ENCODE assay signal across 8 mouse cellular contexts in genomic region chr10:80797186-80798149, GRCm38 (mm10). TPM values are rescaled to one million over a fixed set of nuclear protein-coding genes. Genes with fewer than 3 reads are reported as not detected.
DNase-seq lines count a peak whose midpoint lies in the region; ATAC-seq and TF ChIP-seq lines count a peak whose summit lies in the region.

No protein-coding gene starts in this region.

- TF ChIP-seq CTCF in bone marrow, adult 2 months (IDR thresholded peaks at IDR 0.05; ENCODE audit: control insufficient read depth, insufficient read depth, low read length), result no peak
- 0 out of 2 replicates have a peak, but pooled peaks have one; percentile 16 for TF ChIP-seq CTCF in small intestine, adult 2 months (IDR thresholded peaks at IDR 0.05; ENCODE audit: extremely low read depth, insufficient read length, insufficient replicate concordance, low read depth, low read length)

- H3K9me3 ChIP-seq in kidney, embryonic 15.5 days (replicated peaks), result no peaks in the 10 kb centered on the region
- no peaks in the 10 kb centered on the region for H3K9me3 ChIP-seq in forebrain, embryonic 16.5 days (ENCODE audit: control insufficient read depth, low read length)
- H3K9me3 ChIP-seq in liver, embryonic 13.5 days (replicated peaks), result no peaks in the 10 kb centered on the region

- H3K27me3 ChIP-seq in kidney, embryonic 15.5 days, result no peaks in the 10 kb centered on the region
- no peaks in the 10 kb centered on the region for H3K27me3 ChIP-seq in forebrain, embryonic 16.5 days (replicated peaks; ENCODE audit: control insufficient read depth, insufficient read depth, low read length)
- H3K27me3 ChIP-seq in liver, embryonic 13.5 days, result no peaks in the 10 kb centered on the region
- no peaks in the 10 kb centered on the region for H3K27me3 ChIP-seq in small intestine, adult 2 months (ENCODE audit: control insufficient read depth, insufficient read depth, low read length)

- TF ChIP-seq POLR2A in bone marrow, adult 2 months (IDR thresholded peaks at IDR 0.05; ENCODE audit: borderline replicate concordance, control insufficient read depth, low read depth, low read length), result no peak
- TF ChIP-seq POLR2A in small intestine, adult 2 months (IDR thresholded peaks at IDR 0.05; ENCODE audit: low read depth, low read length), result no peak

- 2% methylated on average over 59 of the region's 59 CpGs for WGBS in kidney, embryonic 15.5 days
- 2% methylated on average over 59 of the region's 59 CpGs for WGBS in bone marrow, adult 2 months
- 2% methylated on average over 55 of the region's 59 CpGs for WGBS in forebrain, embryonic 16.5 days
- WGBS in liver, embryonic 13.5 days (ENCODE audit: insufficient replicate concordance), result 2% methylated on average over 59 of the region's 59 CpGs
- 1% methylated on average over 59 of the region's 59 CpGs for WGBS in small intestine, adult 2 months

- H3K27ac ChIP-seq in kidney, embryonic 15.5 days, result peak overlapping the region; percentile 99
- peak overlapping the region; percentile 98 for H3K27ac ChIP-seq in bone marrow, adult 2 months (ENCODE audit: control insufficient read depth, insufficient read depth, low read depth, low read length, poor library complexity)
- H3K27ac ChIP-seq in forebrain, embryonic 16.5 days (ENCODE audit: low read length), result peak overlapping the region; percentile 97
- peak overlapping the region; percentile 92 for H3K27ac ChIP-seq in liver, embryonic 13.5 days
- H3K27ac ChIP-seq in small intestine, adult 2 months (ENCODE audit: insufficient read depth, low read depth, low read length), result peak overlapping the region; percentile 95

- H3K9ac ChIP-seq in kidney, embryonic 15.5 days, result peak overlapping the region; percentile 95
- H3K9ac ChIP-seq in forebrain, embryonic 16.5 days (replicated peaks; ENCODE audit: low read depth, low read length), result peak overlapping the region; percentile 96
- peak overlapping the region; percentile 95 for H3K9ac ChIP-seq in liver, embryonic 13.5 days

- peaks cover 33% of the 10 kb centered on the region for H3K4me1 ChIP-seq in kidney, embryonic 15.5 days
- H3K4me1 ChIP-seq in bone marrow, adult 2 months (ENCODE audit: control insufficient read depth, insufficient read depth, low read length), result peaks cover 2% of the 10 kb centered on the region; the same call in 1 of the 2 replicates
- H3K4me1 ChIP-seq in forebrain, embryonic 16.5 days (replicated peaks; ENCODE audit: control insufficient read depth, insufficient read depth, low read length), result peaks cover 24% of the 10 kb centered on the region
- H3K4me1 ChIP-seq in liver, embryonic 13.5 days (replicated peaks), result peaks cover 48% of the 10 kb centered on the region
- peaks cover 7% of the 10 kb centered on the region for H3K4me1 ChIP-seq in small intestine, adult 2 months (ENCODE audit: control insufficient read depth, insufficient read depth, insufficient read length, low read length)

- peak overlapping the region; percentile 74 for H3K4me3 ChIP-seq in kidney, embryonic 15.5 days (replicated peaks)
- peak overlapping the region; percentile 78 for H3K4me3 ChIP-seq in bone marrow, adult 2 months (replicated peaks; ENCODE audit: control insufficient read depth, low read depth, low read length)
- H3K4me3 ChIP-seq in forebrain, embryonic 16.5 days (replicated peaks; ENCODE audit: low read length), result peak overlapping the region; percentile 92
- H3K4me3 ChIP-seq in liver, embryonic 13.5 days (replicated peaks), result peak overlapping the region; percentile 90
- H3K4me3 ChIP-seq in small intestine, adult 2 months (ENCODE audit: low read depth, low read length), result peak overlapping the region; percentile 81

- no peak for DNase-seq in kidney, adult 11 months
- DNase-seq in liver, embryonic 13.5 days, result no peak
- no peak for DNase-seq in frontal cortex, postnatal 36 days (ENCODE audit: low spot score in 2 of 2)
- DNase-seq in cerebellum, adult 11 months, result no peak

- H3K4me2 ChIP-seq in kidney, embryonic 15.5 days, result peak overlapping the region; percentile 76
- H3K4me2 ChIP-seq in forebrain, embryonic 16.5 days (ENCODE audit: low read length), result peak overlapping the region; percentile 68
- peak overlapping the region; percentile 78 for H3K4me2 ChIP-seq in liver, embryonic 13.5 days

- peak; percentile 76 for ATAC-seq in kidney, embryonic 15.5 days (replicated peaks; ENCODE audit: low FRiP score)
- peak; percentile 70 for ATAC-seq in forebrain, embryonic 16.5 days
- ATAC-seq in liver, embryonic 13.5 days (ENCODE audit: low read depth), result peak; percentile 59

- peaks cover 68% of the 10 kb centered on the region for H3K36me3 ChIP-seq in kidney, embryonic 15.5 days
- peaks cover 19% of the 10 kb centered on the region; the same call in 1 of the 2 replicates for H3K36me3 ChIP-seq in forebrain, embryonic 16.5 days (ENCODE audit: control insufficient read depth, insufficient read depth)
- H3K36me3 ChIP-seq in liver, embryonic 13.5 days, result peaks cover 67% of the 10 kb centered on the region
- peaks cover 39% of the 10 kb centered on the region for H3K36me3 ChIP-seq in small intestine, adult 2 months (ENCODE audit: control insufficient read depth, insufficient read depth, low read length)

RNA-seq across cellular contexts. Expression of gene Sf3a2, which starts 0.5 kb away (rescaled TPM):
- polyA plus RNA-seq in kidney, embryonic 15.5 days (2015; fragmentation: Nextera tagmentation; extraction: Ambion mirVana), result 78.2 and 92.6 TPM in 2 replicates
- polyA plus RNA-seq in bone marrow, adult 2 months (2011; ENCODE audit: insufficient read depth, insufficient read length, low replicate concordance, missing spikeins), result 26.5 and 34.5 TPM in 2 replicates
- 62.6 and 65.1 TPM in 2 replicates for polyA plus RNA-seq in forebrain, embryonic 16.5 days (2015; fragmentation: Nextera tagmentation; extraction: Ambion mirVana)
- 35.7 and 48.5 TPM in 2 replicates for polyA plus RNA-seq in liver, embryonic 13.5 days (2015; fragmentation: Nextera tagmentation; extraction: Ambion mirVana)
- 23.0 and 40.2 TPM in 2 replicates for polyA plus RNA-seq in small intestine, adult 2 months (2012; rRNA removed)

RNA-seq across cellular contexts. Expression of gene Plekhj1, which starts 1.0 kb away (rescaled TPM):
- polyA plus RNA-seq in kidney, embryonic 15.5 days (2015; fragmentation: Nextera tagmentation; extraction: Ambion mirVana), result 126 and 130 TPM in 2 replicates
- 123 and 186 TPM in 2 replicates for polyA plus RNA-seq in bone marrow, adult 2 months (2011; ENCODE audit: insufficient read depth, insufficient read length, low replicate concordance, missing spikeins)
- 129 and 143 TPM in 2 replicates for polyA plus RNA-seq in forebrain, embryonic 16.5 days (2015; fragmentation: Nextera tagmentation; extraction: Ambion mirVana)
- 97.5 and 105 TPM in 2 replicates for polyA plus RNA-seq in liver, embryonic 13.5 days (2015; fragmentation: Nextera tagmentation; extraction: Ambion mirVana)
- 26.0 and 41.8 TPM in 2 replicates for polyA plus RNA-seq in small intestine, adult 2 months (2012; rRNA removed)

RNA-seq across cellular contexts. Expression of gene Amh, which starts 7.6 kb away (rescaled TPM):
- 0.09 TPM in 1 of 2 replicates, not detected in the other for polyA plus RNA-seq in kidney, embryonic 15.5 days (2015; fragmentation: Nextera tagmentation; extraction: Ambion mirVana)
- polyA plus RNA-seq in bone marrow, adult 2 months (2011; ENCODE audit: insufficient read depth, insufficient read length, low replicate concordance, missing spikeins), result 3.0 TPM in 1 of 2 replicates, not detected in the other
- polyA plus RNA-seq in forebrain, embryonic 16.5 days (2015; fragmentation: Nextera tagmentation; extraction: Ambion mirVana), result 0.15 TPM in 1 of 2 replicates, not detected in the other
- not detected in 2 replicates for polyA plus RNA-seq in liver, embryonic 13.5 days (2015; fragmentation: Nextera tagmentation; extraction: Ambion mirVana)
- 0.87 and 0.95 TPM in 2 replicates for polyA plus RNA-seq in small intestine, adult 2 months (2012; rRNA removed)

RNA-seq across cellular contexts. Expression of gene Jsrp1, which starts 15.8 kb away (rescaled TPM):
- polyA plus RNA-seq in kidney, embryonic 15.5 days (2015; fragmentation: Nextera tagmentation; extraction: Ambion mirVana), result 5.6 and 5.7 TPM in 2 replicates
- polyA plus RNA-seq in bone marrow, adult 2 months (2011; ENCODE audit: insufficient read depth, insufficient read length, low replicate concordance, missing spikeins), result 1.4 TPM in 1 of 2 replicates, not detected in the other
- polyA plus RNA-seq in forebrain, embryonic 16.5 days (2015; fragmentation: Nextera tagmentation; extraction: Ambion mirVana), result not detected in 2 replicates
- 0.20 and 0.38 TPM in 2 replicates for polyA plus RNA-seq in liver, embryonic 13.5 days (2015; fragmentation: Nextera tagmentation; extraction: Ambion mirVana)
- not detected in 2 replicates for polyA plus RNA-seq in small intestine, adult 2 months (2012; rRNA removed)

RNA-seq across cellular contexts. Expression of gene Oaz1, which starts 29.0 kb away (rescaled TPM):
- 1,583 and 1,739 TPM in 2 replicates for polyA plus RNA-seq in kidney, embryonic 15.5 days (2015; fragmentation: Nextera tagmentation; extraction: Ambion mirVana)
- polyA plus RNA-seq in bone marrow, adult 2 months (2011; ENCODE audit: insufficient read depth, insufficient read length, low replicate concordance, missing spikeins), result 672 and 986 TPM in 2 replicates
- polyA plus RNA-seq in forebrain, embryonic 16.5 days (2015; fragmentation: Nextera tagmentation; extraction: Ambion mirVana), result 1,342 and 1,351 TPM in 2 replicates
- 1,324 and 1,529 TPM in 2 replicates for polyA plus RNA-seq in liver, embryonic 13.5 days (2015; fragmentation: Nextera tagmentation; extraction: Ambion mirVana)
- 771 and 1,172 TPM in 2 replicates for polyA plus RNA-seq in small intestine, adult 2 months (2012; rRNA removed)
